Mouse (Mus musculus): ENCODE data around the gene Asb3. TPM values are rescaled to one million over a fixed set of nuclear protein-coding genes. Genes with fewer than 3 reads are reported as not detected.

Gene Asb3
- polyA plus RNA-seq, 1 experiment from 2014 or later = 34.8 TPM

Other genes starting within 250 kb of the Asb3 start
- 8.3 and 10.1 TPM in 2 replicates for gene Acyp2, start 235.8 kb upstream of the Asb3 start, polyA plus RNA-seq (2015; fragmentation: Nextera tagmentation; extraction: Ambion mirVana)
- gene Psme4, start 113.7 kb upstream of the Asb3 start, polyA plus RNA-seq (2015; fragmentation: Nextera tagmentation; extraction: Ambion mirVana) = 23.7 and 27.2 TPM in 2 replicates
- 1.4 and 1.8 TPM in 2 replicates for gene Gpr75, start 58 bp upstream of the Asb3 start, polyA plus RNA-seq (2015; fragmentation: Nextera tagmentation; extraction: Ambion mirVana)
- gene Erlec1, start 68.9 kb downstream of the Asb3 start, polyA plus RNA-seq (2015; fragmentation: Nextera tagmentation; extraction: Ambion mirVana) = 9.6 and 10.2 TPM in 2 replicates
- 19.0 and 19.7 TPM in 2 replicates for gene Chac2, start 100.9 kb downstream of the Asb3 start, polyA plus RNA-seq (2015; fragmentation: Nextera tagmentation; extraction: Ambion mirVana)